Mouse (Mus musculus) G1E (cell line): Measurements from ENCODE around the gene Gm10521. TPM values are rescaled to one million over a fixed set of nuclear protein-coding genes. Genes with fewer than 3 reads are reported as not detected.

Experiments
- ATAC-seq: 2 replicates; pipeline ENCODE4 v1.8.0; 2016; ENCODE audit warnings: mild to moderate bottlenecking; ENCODE audit not compliant: insufficient number of reproducible peaks, poor library complexity, low FRiP score, severe bottlenecking; ENCODE audit errors: extremely low read depth
- DNase-seq: peaks from one replicate; pipeline ENCODE4 v3.0.0; 2012; ENCODE audit warnings: low spot score
- H3K27me3 ChIP-seq: 2 replicates; pipeline ENCODE4 v1.6.1; 2012; ENCODE audit warnings: mild to moderate bottlenecking, low read length, inconsistent platforms; ENCODE audit not compliant: insufficient read depth
- H3K36me3 ChIP-seq: replicated peaks from 2 replicates; pipeline ENCODE3; 2012; ENCODE audit warnings: mild to moderate bottlenecking, inconsistent platforms
- H3K4me1 ChIP-seq: 2 replicates; pipeline ENCODE4 v1.6.1; 2012; ENCODE audit warnings: low read depth, low read length, inconsistent platforms, mixed read lengths; ENCODE audit not compliant: insufficient read depth
- H3K4me3 ChIP-seq: 2 replicates; pipeline ENCODE4 v1.5.1; 2012; ENCODE audit warnings: low read depth, mild to moderate bottlenecking, inconsistent platforms, low read length, moderate library complexity, mixed read lengths
- H3K9me3 ChIP-seq: replicated peaks from 2 replicates; pipeline ENCODE4 v1.6.1; 2012; ENCODE audit warnings: inconsistent platforms
- CTCF ChIP-seq: IDR thresholded peaks from 2 replicates; pipeline ENCODE4 v1.5.1; 2012; ENCODE audit warnings: low read depth, low read length, inconsistent platforms, mixed read lengths
- GATA1 ChIP-seq: IDR thresholded peaks from 2 replicates; pipeline ENCODE4 v1.6.1; 2012; ENCODE audit warnings: borderline replicate concordance, low read length, inconsistent platforms, mixed read lengths
- GATA2 ChIP-seq: IDR thresholded peaks from 2 replicates; pipeline ENCODE4 v1.6.1; 2012; ENCODE audit warnings: low read depth, low read length, inconsistent platforms, borderline replicate concordance
- POLR2AphosphoS5 ChIP-seq: IDR thresholded peaks from 2 replicates; pipeline ENCODE4 v1.6.1; 2012; ENCODE audit warnings: low read depth, low read length, inconsistent platforms; ENCODE audit not compliant: insufficient replicate concordance
- TAL1 ChIP-seq: conservative IDR thresholded peaks from 2 replicates; pipeline ENCODE4 v1.6.1; 2012; ENCODE audit warnings: low read depth, low read length, inconsistent platforms, mixed read lengths
- polyA plus RNA-seq: library from polyadenylated mRNA; stranded (reverse); fragments of >175 nt; gene quantifications from 2 replicates; pipeline ENCODE4 v1.2.3, GENCODE M21; 2012
- total RNA-seq, 2 experiments: library from RNA; stranded (forward) in 1 of 2; stranded (reverse) in 1 of 2; fragments of 200-1000 nt in 1 of 2; fragments of >200 nt in 1 of 2; fragmentation: Nextera tagmentation in 1 of 2; gene quantifications; 2 replicates each; pipeline ENCODE4 v1.2.3; 2014 to 2017

Gm10521 gene
- total and polyA plus RNA-seq, 3 experiments, result not detected

DNA sequence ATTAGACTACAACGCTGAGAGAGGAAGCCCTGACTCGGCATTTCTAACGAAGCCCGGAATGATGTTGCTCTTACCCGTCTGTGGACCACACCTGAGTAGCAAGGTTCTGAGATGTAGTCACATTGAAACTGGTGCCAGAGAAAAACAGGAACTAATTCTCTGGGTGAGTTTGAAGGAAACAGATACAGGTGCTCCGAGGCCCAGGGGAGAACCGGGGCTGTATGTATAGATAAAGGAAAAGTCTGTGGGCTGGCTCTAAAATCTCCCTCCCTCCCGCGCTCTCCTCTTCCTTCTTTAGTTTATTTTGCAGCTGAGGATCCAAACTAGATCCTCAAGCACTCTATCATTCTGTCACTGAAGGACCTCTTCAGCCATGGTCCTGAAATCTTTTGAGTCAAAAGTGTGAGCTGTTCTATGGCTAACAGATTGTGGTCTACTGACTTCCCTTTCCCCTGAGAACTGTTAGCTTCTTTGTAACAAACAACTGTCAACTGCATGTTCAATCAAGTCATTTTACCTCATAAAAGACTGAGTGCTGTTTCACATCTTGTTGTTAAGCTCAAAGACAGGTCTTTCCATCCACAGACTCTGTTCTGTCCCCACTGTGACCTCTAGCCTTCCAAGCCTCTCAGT, 25.6 kb downstream of the Gm10521 start:
- H3K4me3 ChIP-seq, result no peak overlapping the region
- DNase-seq, result no peak

DNA sequence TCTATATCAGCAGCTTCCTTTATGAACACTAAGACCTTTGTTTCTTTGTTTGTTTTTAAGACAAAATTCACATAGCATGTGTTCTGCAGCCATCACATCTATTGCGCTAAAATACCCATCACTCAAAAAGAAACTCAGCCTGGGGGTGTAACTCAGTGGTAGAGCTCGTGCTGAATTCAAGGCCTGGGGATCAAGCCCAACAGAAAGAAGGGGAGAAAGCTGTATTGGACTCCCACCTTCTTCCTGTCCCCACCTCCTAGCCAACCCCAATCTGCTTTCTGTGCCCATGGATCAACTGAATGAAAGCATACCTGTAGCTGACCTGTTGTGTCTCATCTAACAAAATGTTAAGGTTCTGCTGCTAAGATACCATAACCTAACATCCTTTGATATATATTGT, 26.2 kb downstream of the Gm10521 start:
- H3K4me1 ChIP-seq, result no peaks in the 10 kb centered on the region
- TF ChIP-seq GATA2, result no peak
- no peak for TF ChIP-seq GATA1
- no peak for TF ChIP-seq CTCF
- no peak for TF ChIP-seq TAL1
- TF ChIP-seq POLR2AphosphoS5, result no peak
- ATAC-seq (no peak), DNase-seq (no peak)
- H3K9me3 ChIP-seq, result peaks cover 16% of the 10 kb centered on the region
- H3K36me3 ChIP-seq, result no peaks in the 10 kb centered on the region
- no peak overlapping the region for H3K4me3 ChIP-seq
- H3K27me3 ChIP-seq, result no peaks in the 10 kb centered on the region

More for the DNA sequence above, 25.6 kb downstream of the Gm10521 start:
- Histone ChIP-seq H3K9me3 (peaks cover 17% of the 10 kb centered on the region), H3K27me3 (no peaks in the 10 kb centered on the region), H3K4me1 (no peaks in the 10 kb centered on the region), H3K36me3 (no peaks in the 10 kb centered on the region)
- TF ChIP-seq GATA1 (no peak), POLR2AphosphoS5 (no peak), CTCF (no peak), TAL1 (no peak), GATA2 (no peak)
- no peak for ATAC-seq

DNA sequence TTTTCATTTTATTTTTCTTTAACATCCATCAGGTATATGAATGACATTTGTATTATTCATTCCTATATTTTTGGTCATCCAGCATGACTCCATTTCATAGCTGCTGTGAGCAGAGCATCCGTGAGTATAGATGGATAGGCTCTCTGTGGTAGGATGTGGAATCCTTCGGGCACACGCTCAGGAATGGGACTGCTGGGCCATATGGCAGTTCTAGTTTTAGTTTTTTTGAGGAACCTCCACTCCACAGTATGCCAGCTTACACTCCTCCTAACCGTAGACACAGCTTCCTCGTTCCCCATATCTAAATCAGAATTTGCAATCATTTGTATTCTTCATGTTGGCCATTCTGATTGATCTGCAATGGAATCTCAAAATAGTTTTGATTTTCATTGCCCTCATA, 27.4 kb downstream of the Gm10521 start:
- H3K36me3 ChIP-seq, result no peaks in the 10 kb centered on the region
- no peaks in the 10 kb centered on the region for H3K4me1 ChIP-seq
- no peak for ATAC-seq

DNA sequence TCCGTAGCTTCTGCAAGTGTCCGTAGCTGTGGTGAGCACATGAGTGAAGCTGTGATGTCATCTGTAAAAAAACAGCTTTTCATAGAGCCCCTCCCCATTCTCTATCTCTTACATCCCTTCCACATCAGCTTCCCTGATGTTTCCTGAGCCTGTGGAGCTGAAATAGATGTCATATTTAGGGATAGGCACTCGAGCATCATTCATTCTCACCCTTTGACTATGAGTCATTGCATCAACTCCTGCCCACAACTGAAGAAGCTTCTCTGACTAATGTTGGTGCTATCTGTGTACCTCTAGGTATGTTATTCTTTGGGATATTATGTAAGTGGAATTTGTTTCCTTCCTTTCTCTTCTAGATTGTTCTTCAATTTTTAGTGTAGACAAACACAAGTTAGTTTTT, 29.4 kb downstream of the Gm10521 start:
- Histone ChIP-seq H3K36me3 (no peaks in the 10 kb centered on the region), H3K4me3 (no peak overlapping the region), H3K9me3 (peaks cover 8% of the 10 kb centered on the region), H3K4me1 (no peaks in the 10 kb centered on the region), H3K27me3 (no peaks in the 10 kb centered on the region)
- DNase-seq, result no peak
- no peak for TF ChIP-seq GATA1
- no peak for ATAC-seq

More for the DNA sequence above, 27.4 kb downstream of the Gm10521 start:
- Histone ChIP-seq H3K9me3 (peaks cover 12% of the 10 kb centered on the region), H3K27me3 (no peaks in the 10 kb centered on the region), H3K4me3 (no peak overlapping the region)
- no peak for DNase-seq
- TF ChIP-seq GATA1 (no peak), TAL1 (no peak), CTCF (no peak), POLR2AphosphoS5 (no peak), GATA2 (no peak)

DNA sequence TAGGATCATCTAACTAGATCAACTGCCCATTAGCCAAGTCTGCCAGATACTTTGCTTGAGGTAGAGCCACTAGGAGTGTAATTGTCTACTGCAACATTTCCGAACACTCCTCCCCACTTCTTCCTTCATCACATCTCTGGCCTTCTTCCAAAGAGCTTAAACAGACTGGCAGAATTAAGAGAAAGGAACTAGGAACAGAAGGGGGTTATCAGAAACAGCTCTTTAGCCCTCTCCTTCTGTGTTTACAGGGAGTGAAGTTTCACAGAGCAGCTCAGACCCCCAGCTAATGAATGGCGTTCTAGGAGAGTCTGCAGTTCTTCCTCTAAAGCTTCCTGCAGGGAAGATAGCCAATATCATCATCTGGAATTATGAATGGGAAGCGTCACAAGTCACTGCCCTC, 38.4 kb downstream of the Gm10521 start:
- Histone ChIP-seq H3K27me3 (no peaks in the 10 kb centered on the region), H3K4me1 (no peaks in the 10 kb centered on the region), H3K36me3 (no peaks in the 10 kb centered on the region), H3K9me3 (peaks cover 42% of the 10 kb centered on the region), H3K4me3 (no peak overlapping the region)
- ATAC-seq, result no peak
- no peak for DNase-seq
- TF ChIP-seq POLR2AphosphoS5, result no peak
- no peak for TF ChIP-seq GATA1
- no peak for TF ChIP-seq CTCF
- TF ChIP-seq TAL1, result no peak
- no peak for TF ChIP-seq GATA2

DNA sequence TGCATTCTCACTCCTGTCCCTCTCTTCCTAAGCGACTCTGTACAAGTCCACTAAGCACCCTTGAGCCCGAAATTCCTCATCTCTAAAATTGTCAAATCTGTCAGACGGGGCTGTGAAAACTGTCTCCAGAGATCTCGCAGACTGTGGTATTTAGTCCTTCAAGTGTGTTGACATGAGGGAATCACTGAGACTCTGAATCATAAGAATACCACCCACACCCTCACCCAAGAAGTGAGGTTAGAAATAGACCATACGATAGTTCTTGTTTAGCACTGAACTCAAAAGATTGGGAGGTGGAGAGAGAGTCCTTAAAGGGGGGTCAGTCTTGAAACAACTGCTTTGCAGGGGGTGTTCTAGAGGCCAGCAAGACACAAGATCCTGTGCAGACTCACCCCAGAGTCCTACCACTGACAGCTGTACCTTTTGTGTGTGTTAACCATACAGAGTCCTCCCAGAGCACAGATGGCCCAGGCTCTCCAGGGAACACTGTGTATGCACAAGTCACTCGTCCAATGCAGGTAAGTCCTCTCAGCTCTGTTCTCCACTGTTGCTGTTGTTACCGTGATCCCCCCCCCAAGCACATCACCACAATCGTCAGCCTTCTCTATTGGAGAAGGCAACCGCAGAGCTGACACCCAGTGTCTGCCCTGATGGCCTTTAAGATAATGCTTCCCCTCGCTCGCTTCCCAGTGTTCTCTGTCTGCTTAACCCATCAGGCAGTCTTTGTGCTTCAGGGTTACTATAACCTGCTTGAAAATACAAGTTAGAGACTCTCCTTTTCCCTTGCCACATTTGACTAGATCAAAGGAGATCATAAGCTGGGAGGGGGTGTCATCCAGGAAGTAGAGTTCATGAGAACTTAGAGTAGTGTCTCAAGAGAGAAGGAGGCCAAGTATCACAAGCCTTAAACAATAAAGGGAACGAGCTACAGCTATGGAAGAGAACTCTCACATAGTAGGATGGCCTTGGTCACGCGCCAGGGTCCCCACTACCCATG, 43.8 kb downstream of the Gm10521 start:
- H3K27me3 ChIP-seq, result no peaks in the 10 kb centered on the region
- TF ChIP-seq POLR2AphosphoS5 (no peak), CTCF (no peak), GATA1 (no peak), GATA2 (no peak), TAL1 (no peak)
- H3K36me3 ChIP-seq, result no peaks in the 10 kb centered on the region
- H3K9me3 ChIP-seq, result peaks cover 33% of the 10 kb centered on the region
- no peak for ATAC-seq
- no peak overlapping the region for H3K4me3 ChIP-seq
- H3K4me1 ChIP-seq, result no peaks in the 10 kb centered on the region
- DNase-seq, result no peak

DNA sequence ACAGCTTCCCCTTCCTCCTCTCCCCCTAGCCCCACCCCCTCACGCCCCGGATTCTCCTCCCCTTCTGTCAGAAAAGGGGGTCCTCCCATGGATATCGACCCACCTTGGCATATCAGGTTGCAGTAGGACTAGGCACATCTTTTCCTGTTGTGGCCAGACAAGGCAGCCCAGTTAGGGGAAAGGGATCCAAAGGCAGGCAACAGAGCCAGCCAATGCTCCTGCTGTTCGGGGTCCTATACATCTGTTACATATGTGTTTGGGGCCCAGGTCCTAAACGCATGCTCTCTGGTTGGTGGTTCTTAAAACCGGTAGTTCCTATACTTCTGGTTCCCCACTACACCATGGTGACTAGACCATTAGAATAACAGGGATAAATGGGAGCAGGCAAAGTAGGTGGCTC, 45.2 kb downstream of the Gm10521 start:
- H3K9me3 ChIP-seq, result peaks cover 29% of the 10 kb centered on the region
- ATAC-seq (no peak), DNase-seq (no peak)
- H3K4me1 ChIP-seq, result no peaks in the 10 kb centered on the region
- no peak overlapping the region for H3K4me3 ChIP-seq
- no peak for TF ChIP-seq TAL1
- no peak for TF ChIP-seq GATA1
- TF ChIP-seq CTCF, result no peak
- TF ChIP-seq POLR2AphosphoS5, result no peak
- TF ChIP-seq GATA2, result no peak
- H3K27me3 ChIP-seq, result no peaks in the 10 kb centered on the region
- H3K36me3 ChIP-seq, result no peaks in the 10 kb centered on the region
